Mouse (Mus musculus) induced T-regulatory cell, adult 2 months (primary cell): ENCODE measurements around the gene Rab11fip4.
"Not testable (repeated sequence)": the region's sequence is repeated elsewhere in the genome, so short reads cannot be mapped to it uniquely, and the experiment has no call there.

Source experiments
- DNase-seq: peaks from one replicate; pipeline ENCODE4 v3.0.0-alpha.2; 2012; ENCODE audit warnings: low read depth

Rab11fip4 gene

DNA sequence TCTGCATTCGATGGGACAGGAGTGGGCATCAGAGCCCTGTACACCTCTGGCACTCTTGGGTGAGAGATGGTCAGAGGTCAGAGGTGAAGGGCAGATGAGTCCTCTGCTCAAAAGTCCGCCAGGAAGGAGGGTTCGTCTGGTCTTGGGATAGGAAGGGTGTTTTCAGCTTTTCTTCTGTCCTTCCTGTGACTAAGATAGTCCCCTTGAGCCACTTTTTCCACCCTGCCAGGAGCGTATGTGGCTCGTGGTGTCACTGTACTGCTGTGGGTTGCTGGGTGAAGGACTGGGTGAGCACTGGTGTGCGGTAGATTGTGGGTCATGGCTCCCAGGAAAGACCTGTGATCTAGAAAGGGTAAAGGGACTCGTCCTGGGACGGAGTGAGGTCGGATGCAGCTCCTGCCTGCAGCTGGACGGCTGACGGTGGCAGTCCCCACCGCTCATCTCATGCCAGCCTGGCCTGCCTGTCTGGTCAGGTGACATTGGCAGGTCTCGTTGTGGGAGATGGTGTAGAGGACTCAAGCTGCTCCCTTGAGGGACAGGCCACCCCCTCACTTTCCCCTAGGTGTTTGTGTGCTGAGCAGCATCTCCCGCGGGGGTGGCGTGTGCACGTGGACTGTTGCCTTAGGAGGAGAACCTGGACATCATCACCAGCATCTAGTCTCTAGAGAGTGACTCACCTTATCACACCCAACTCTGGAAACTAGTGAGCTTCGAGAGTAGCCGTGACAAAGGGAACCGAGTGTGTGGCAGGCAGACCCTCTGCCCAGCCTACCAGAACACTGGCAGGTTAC, 87.5 kb downstream of the Rab11fip4 start:
- peak; percentile 27 for DNase-seq

DNA sequence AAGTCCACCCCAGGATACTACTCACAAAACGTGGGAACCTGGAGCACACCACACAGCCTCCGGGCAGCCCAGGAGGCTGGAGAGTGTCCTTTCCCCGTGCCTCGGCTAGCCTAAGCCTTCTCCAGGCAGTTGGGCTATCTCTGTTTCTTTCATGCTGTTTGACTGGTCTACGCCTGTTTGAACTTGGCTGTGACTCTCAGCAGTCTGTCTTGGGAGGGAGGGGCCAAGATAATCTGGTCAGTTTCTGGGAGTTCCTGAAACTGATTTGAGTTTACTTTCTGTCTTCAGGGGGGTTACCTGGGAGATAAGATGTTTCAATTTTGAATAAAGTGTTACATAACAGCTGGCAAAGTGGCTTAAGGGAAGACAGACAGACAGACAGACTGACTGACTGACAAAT, 88.9 kb downstream of the Rab11fip4 start:
- DNase-seq, result no peak

DNA sequence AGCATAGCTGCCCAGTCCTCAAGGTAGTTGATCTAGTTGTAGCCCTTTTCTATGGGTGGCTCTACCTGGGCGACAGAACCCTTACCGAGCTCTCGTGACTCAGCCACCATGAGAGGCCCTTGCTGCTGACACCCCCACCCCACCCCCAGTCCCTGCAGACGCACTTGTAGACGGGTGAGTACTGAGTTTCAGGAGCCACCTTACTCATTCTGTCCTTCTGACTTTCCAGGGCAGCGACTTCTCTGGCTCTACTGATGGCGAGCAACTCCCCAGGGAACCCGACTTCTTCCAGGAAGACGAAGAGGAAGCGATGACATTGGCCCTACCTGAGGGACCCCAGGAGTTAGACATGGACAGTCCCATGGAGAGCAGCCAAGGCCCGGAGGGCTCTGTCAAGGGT, 89.5 kb downstream of the Rab11fip4 start:
- DNase-seq, result no peak

DNA sequence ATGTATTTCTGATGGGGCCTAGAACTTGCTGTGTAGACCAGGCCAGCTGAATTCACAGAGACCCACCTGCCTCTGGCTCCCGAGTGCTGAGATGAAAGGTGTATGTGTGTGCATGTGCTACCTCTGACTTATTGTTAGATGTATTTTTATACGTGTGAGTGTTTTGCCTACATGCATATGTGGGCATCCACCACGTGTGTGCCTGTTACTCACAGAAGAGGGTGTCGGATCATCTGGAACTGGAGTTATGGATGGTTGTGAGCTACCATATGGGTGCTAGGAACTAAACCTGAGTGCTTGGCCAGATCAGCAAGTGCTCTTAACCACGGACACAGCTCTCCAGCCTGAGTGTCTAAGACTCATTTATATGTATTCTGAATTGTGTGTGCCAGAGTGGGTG, 90.2 kb downstream of the Rab11fip4 start:
- no peak for DNase-seq

DNA sequence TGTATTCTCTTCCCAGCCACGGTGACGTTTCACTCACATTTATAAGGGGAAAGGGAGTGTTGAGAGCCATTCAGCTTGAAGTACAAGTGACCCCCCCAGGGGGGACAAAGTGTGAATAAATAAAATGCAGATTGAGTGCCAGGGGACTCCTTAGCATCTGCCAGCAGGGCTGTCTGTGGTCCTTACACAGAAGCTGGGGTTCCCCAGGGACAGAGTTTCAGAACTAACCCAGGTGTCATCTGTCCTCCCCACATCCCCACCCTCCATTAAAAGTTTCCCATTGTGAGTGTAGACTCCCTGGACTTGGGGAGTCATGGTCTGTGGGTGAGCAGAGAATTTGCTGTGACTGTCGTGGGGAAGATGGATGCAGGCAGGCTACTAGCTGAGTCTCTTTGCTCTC, 90.8 kb downstream of the Rab11fip4 start:
- DNase-seq, result no peak

DNA sequence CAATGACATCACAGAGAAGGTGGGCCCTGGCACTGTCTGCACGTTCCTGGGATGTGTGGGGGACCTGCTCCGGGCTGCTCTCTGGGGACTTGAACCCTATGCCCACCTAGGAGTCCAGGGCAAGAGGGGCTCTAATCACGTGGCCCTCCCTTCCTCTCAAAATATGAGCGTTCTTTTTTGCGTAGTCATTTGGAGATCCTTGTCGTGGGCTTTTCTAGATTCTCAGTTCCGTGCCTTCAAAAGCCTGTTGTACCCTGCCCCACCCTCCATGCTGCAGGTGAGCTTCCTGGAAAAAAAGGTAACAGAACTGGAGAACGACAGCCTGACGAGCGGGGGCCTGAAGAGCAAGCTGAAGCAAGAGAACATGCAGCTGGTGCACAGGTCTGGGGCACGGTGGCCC, 94.1 kb downstream of the Rab11fip4 start:
- DNase-seq, result no peak

DNA sequence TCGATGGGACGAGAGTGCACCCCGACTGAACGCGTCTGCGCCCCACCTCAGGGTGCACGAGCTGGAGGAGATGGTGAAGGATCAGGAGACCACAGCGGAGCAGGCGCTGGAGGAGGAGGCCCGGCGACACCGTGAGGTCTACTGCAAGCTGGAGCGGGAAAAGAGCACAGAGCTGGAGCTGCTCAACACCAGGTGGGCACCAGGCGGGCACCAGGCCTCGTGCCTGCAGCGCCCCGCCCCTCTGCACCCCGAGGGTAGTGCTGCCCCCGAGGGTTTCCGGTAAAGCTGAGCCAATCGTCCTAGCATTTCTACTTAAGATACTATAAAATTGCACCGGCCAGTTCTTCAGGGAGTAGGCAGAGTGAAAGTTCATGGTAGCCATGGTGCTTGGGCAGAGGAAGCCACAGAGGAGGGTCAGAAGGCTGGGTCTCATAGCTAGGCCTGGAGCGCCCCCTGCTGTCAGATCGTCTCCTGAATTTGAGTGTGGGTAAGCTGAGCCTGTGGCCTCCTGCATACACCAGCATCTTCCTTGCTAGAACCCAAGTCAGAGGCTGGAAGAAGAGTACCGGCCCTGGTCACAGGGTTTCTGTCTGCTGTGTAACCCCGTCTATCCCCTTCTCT, 95.6 kb downstream of the Rab11fip4 start:
- peak; percentile 93 for DNase-seq

DNA sequence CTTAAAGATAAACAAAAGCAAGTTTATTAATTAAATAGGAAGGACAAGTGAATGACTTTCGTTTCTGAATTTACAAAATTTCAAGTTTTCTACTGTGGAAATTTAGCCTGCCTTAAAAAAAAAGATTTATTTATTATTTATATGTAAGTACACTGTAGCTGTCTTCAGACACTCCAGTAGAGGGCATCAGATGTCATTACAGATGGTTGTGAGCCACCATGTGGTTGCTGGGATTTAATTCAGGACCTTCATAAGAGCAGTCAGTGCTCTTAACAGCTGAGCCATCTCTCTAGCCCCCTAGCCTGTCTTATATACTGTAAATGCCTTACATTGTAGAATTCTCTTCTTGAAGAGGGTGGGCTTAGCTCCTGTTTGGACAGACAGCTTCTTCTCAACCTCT, 98.9 kb downstream of the Rab11fip4 start:
- no peak for DNase-seq

DNA sequence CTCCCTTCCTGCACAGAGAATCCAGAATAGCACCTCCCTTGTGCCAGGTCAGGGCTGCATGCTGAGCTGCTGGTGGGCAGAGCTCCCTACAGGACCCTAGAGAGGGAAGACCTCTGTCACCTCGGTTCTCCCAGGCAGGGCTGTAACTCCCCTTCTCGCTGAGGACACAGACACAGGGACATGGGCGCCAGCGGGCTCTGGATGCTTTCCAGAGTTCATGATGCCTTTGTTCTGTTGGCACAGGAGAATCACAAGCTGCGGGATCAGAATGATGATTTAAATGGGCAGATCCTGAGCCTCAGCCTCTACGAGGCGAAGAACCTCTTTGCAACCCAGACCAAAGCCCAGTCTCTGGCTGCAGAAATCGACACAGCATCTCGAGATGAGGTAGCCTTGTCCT, 100.5 kb downstream of the Rab11fip4 start:
- DNase-seq, result no peak

DNA sequence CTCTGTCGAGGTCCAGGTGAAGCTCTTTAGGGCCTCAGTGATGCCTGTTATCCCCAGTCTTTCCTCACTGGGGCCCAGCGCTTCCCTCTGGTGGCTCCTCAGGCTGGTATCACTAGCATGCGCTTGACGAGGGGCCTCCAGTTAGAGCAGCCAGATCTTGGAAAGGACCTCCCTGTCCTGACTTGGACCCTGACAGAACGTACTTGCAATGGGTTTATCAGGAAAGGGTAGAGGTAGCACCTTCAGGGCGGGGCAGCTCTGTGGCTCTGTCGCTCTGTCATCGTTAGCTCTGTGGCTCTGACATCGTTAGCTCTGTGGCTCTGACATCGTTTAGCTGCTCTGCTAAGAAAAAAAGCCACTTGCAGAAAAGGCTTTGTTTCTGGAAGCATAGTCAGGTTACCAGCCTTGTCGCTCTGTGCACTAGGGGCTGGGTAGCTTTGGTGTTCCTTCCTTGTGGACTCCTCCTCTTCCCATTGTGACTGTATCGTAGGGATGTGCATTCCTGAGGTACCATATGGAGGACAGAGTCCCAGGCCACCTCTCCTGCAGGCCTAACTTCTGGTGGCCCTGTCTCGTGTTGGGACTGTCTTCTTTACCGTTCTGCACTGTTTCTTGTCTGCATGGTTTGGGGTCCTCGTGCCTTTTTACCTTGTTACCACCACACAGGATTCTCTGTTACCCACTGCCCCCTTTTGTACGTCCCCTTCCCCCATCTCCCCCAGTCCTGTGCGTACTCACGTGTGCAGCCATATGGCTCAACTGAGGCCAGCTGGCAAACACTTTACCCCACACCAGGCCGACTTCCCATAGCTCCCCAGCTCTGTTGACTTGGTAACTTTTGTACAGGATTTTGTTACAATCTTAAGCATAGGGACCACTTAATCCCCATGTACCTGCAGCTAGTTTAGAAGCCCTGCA, 105.6 kb downstream of the Rab11fip4 start:
- DNase-seq, result no peak

DNA sequence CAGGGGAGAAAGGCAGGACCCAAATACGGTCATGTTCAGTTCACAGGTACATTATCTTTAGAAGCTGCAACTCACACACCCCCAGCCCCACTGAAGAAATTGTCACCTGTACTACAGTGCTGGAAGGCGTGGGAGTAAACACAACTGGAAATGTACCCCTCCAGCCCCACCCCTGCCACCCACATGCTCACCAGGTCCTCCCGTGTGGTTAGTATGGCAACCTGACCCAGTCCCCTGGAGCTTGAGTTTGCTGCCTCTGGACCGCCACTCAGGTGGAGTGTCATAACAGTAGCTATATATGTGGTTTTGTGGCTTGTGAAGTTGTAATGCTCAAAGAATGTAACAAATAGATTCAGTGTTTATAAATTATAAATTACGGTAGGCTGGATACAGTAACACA, 107.1 kb downstream of the Rab11fip4 start:
- peak; percentile 57 for DNase-seq

DNA sequence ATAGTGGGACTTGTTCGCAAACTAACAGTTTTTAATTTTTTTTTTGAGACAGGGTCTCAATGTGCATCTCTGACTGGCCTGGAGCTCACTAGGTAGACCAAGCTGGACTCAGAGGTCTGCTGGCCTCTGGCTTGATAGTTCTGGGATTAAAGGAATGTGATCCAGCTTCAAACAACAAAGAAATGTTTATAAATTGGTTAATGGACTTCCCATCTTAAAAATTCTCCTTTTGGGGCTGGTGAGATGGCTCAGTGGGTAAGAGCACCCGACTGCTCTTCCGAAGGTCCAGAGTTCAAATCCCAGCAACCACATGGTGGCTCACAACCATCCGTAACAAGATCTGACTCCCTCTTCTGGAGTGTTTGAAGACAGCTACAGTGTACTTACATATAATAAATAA, 107.5 kb downstream of the Rab11fip4 start:
- DNase-seq, result not testable (repeated sequence)

DNA sequence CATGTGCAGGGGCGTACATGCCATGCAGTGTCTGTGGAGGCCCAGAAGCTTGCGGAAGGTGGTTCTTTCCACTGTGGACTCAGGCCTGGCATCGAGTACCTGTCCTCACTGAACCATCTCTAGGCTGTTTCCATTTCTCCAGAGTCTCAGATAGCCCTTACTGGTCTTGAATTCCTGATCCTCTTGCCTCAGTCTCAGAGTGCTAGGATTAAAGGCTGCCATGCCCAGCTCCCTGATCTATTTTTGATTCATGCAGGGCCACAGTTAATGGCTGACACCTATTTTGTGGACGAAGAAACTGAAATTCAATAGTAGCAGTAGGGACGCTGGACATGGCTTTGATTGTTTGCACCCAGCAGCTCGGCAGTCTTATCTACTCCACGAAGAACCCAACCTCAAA, 110.5 kb downstream of the Rab11fip4 start:
- DNase-seq, result no peak

DNA sequence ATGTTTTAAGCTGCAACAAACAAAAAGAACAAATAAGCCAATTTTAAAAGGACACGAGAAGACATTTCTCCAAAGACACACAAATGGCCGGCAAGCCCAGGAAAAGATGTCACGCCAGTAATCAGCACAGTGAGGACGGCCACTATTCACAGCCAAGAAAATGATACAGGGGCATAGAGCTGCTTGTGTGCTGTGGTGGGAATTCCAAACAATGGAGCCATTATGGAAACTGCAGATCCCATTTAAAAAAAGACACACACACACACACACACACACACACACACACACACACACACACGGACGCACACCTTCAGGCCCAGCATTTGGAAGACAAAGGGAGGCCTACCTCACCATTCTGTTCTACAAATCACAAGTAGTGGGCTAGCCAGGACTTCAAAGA, 111.1 kb downstream of the Rab11fip4 start:
- no peak for DNase-seq

DNA sequence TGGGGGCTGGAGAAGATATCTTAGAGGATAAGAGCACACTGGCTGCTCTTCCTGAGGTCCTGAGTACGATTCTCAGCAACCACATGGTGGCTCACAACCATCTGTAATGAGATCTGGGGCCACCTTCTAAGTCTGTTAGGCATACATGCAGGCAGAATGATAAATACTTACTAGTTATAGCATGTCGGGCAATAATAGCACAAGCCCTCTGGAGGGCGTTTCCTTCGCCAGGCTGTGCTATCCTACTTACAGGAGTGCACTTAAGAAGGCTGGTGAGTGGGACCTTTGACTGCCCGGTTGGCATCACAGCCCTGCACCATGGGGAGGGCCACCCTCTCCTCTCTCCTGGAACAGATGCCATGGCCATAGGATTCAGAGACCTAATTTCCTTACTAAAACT, 112.4 kb downstream of the Rab11fip4 start:
- DNase-seq, result peak; percentile 86

DNA sequence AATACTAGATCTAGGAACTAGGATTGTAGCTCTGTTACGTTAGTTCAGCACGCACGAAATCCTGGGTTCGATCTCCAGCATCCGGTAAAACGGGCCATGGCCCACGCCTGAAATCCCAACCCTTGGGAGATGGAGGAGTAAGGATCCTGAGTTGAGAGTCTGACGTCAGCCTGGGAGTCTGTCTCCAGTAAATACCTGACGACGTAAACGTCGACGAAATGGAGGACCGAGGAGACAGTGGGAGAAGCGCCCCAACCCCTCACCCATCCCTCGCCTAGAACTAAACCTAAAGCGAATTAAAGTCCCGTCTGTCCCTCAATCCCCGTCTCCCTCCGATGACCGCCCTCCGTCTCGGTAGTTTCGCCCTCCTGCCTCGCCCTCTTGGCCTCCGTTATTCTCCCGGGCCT, 112.9 kb downstream of the Rab11fip4 start:
- DNase-seq, result peak; percentile 77

DNA sequence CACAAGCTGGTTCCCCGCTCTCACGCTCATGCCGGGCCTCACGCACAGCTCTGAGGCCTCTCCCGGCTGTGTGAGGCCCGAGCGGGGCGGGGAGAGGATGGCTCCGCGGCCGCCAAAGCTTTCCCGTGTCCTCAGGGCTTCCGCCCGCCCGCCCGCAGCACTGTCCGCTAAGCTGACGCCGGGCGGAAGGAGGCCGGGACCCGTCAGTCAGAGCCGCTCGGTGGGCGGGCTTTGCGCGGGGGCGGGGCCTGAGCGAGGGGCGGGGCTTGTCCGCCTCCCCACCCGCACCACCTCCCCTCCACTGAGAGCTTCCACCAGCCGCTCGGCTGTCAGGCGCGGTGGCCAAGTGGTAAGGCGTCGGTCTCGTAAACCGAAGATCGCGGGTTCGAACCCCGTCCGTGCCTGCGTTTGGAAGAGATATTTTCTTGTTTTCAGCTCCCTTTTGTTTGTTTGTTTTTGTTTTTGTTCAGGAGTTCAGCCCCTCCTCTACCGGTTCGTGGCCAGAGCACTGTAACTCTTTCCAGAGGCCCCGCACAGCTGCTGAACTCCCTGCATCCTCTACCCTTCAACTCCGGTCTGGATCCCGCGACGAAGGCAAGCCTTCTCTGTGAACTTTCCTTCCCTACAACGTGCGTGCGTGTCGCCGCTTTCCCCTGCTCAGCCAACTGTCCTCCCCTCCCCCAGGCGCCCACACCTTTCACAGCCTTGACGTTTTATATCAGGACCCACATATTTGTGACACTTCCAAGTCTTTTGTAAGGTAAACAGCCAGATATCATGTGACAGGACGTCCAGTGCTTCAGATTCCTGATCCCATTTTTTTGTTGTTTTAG, 113.5 kb downstream of the Rab11fip4 start:
- peak; percentile 94 for DNase-seq

DNA sequence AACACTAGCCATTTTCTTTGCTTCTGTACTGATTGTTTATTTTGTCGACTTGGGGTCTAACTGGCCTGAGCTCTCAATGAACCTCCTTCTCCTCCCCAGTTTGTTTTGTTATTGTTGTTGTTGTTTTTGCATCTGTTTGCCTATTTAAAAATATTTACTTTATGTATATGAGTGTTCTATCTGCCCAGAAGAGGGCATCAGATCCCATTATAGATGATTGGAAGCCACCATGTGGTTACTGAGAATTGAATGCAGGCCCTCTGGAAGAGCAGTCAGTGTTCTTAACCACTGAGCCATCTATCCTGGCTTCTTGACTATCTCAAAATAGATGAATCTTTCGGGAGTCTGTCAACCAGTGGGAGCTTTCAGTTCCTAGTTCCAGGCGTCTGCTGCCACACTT, 116.1 kb downstream of the Rab11fip4 start:
- DNase-seq, result no peak

DNA sequence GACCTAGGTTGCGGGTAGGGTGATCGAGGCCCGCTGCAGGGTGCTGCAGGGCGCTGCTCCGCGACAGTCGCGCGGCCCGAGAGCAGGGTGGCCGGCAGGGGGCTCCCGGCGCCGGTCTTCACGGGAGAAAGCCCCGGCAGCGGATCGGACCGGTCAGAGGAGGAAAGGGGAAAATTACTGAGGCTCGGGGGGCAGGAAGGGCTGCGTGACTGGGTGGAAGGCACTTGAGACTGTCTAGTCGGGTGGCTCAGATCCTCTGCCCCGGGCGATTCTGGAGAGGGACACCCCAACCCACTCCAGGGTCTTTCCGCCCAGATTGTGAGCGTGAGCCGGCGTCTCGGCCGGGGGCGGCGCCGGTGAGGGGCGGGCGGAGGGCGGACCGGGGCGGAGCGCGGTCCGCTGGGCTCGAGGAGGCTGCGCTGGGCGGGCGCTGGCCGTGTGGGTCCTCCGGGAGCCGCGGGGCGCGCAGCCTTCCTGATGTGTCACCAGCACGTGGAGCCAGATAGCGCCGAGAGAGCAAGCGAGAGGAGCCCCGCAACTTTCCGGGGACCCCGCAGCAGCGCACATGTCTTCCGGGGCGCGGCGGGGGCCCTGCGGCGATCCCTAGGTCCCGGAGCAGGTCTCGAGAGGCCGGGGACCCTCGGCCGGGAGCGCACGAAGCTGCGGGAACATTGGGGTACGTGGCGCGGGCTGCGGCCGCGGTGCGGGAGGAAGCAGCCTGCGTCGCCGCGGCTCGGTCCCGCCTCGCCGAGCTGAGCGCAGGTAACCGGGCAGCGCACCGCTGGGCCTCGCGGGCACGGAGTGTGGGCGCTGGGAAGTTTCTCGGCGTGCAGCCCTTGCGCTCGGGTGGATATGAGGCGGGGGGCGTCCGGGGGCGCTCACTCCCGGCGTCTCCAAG, 120.1 kb downstream of the Rab11fip4 start:
- DNase-seq, result peak; percentile 78

DNA sequence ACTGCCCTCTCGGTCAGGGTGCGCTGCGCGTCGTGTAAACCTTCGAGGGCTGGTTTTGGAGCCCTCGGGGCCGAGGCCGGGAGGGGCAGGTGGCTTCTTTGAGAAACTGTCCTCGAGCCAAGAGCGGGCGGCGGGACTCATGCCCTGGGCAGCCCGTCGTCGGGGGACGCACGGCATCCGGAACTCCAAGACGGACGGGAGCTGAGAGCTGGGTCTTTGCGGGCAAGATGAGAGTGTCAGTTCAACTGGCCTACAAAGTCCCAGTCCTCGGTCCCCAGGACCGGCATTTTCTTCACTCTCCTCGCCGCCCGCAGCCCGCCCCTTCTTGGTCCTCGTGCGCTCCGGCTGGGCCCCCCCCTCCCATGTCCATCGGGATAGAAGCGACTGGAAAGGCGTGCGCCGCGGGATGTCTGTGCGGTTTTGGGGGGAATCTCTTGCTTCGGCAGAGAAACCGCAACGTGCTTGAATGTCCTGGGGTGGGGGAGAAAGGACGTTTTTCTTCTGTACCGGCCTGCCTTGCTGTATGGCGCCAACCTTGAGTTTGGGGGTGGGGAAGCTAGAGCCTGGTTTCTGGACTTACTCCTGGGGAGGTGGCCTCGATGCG, 120.9 kb downstream of the Rab11fip4 start:
- peak; percentile 46 for DNase-seq
